Mouse (Mus musculus): ENCODE data around the gene Dock10. TPM values are rescaled to one million over a fixed set of nuclear protein-coding genes. Genes with fewer than 3 reads are reported as not detected.

Dock10 gene
- polyA plus RNA-seq, 1 experiment = 0.04 TPM

DNA sequence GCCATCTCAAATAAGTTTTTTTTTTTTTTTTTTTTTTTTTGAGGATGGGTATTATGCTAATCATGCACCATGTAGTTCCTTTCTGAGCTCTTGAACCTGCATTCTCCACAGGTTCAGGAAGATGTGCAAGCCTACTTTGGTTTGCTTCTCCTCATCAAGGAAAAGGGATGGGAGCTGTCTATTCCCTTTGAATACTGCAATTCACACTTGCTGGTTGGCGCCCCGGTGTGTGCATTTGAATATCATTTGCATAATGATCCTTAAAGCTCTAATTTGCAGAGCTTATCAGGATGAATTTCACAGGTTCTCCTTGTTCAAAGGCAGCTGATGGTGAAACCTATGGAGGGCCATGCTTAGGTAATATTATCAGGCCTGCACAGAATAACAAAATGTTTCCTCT lies 237.9 kb downstream of the Dock10 start:
- Histone ChIP-seq H3K4me2 (ENCODE audit: low read depth) (no peak overlapping the region), H3K27me3 (ENCODE audit: control insufficient read depth, insufficient read depth, insufficient read length) (no peaks in the 10 kb centered on the region), H3K4me3 (no peak overlapping the region), H3K36me3 (ENCODE audit: control insufficient read depth, insufficient read depth) (no peaks in the 10 kb centered on the region), H3ac (ENCODE audit: control insufficient read depth, insufficient read length) (no peak overlapping the region), H3K79me2 (ENCODE audit: control insufficient read depth, insufficient read depth) (no peaks in the 10 kb centered on the region)
- TF ChIP-seq SRF (IDR thresholded peaks at IDR 0.05; ENCODE audit: control insufficient read depth, insufficient read length, low read depth) (no peak), MAX (IDR thresholded peaks at IDR 0.05; ENCODE audit: low read depth) (no peak), TCF3 (IDR thresholded peaks at IDR 0.05; ENCODE audit: insufficient read length, low read depth) (no peak), REST (IDR thresholded peaks at IDR 0.05; ENCODE audit: insufficient read depth, insufficient read length) (no peak), POLR2AphosphoS2 (IDR thresholded peaks at IDR 0.05; ENCODE audit: insufficient read length, low read depth) (no peak), MYOG (IDR thresholded peaks at IDR 0.05; ENCODE audit: control insufficient read depth in 1 of 3, insufficient read depth in 1 of 3, insufficient read length in 2 of 3, low read depth in 2 of 3) (no peak), CEBPB (IDR thresholded peaks at IDR 0.05; ENCODE audit: insufficient read depth, poor library complexity, severe bottlenecking) (no peak), POLR2A (IDR thresholded peaks at IDR 0.05; ENCODE audit: insufficient read length, low read depth) (no peak)

DNA sequence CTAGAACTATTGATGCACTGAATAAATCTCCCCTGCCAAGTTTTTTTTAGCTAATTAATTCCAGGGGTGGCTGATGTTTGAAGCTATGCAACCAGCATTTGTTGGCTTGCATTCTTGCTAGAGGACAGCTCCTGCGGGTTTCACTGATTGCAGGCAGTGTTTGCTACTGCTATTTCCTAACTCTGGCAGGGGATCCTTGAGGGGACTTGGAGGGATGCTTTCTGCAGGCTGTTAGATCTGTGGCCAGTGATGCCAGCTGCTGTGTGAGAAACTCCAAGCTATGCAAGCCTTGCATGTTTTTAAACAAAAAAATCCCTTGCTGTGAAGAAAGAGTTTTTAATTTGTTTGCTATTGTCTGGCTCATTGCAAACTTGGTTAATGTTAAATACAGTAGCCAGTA lies 238.4 kb downstream of the Dock10 start:
- Histone ChIP-seq H3K79me2 (ENCODE audit: control insufficient read depth, insufficient read depth) (no peaks in the 10 kb centered on the region), H3ac (ENCODE audit: control insufficient read depth, insufficient read length) (no peak overlapping the region), H3K4me2 (ENCODE audit: low read depth) (no peak overlapping the region), H3K27me3 (ENCODE audit: control insufficient read depth, insufficient read depth, insufficient read length) (no peaks in the 10 kb centered on the region), H3K36me3 (ENCODE audit: control insufficient read depth, insufficient read depth) (no peaks in the 10 kb centered on the region), H3K4me3 (no peak overlapping the region)
- no peak for TF ChIP-seq MAX (IDR thresholded peaks at IDR 0.05; ENCODE audit: low read depth)
- no peak for TF ChIP-seq POLR2AphosphoS2 (IDR thresholded peaks at IDR 0.05; ENCODE audit: insufficient read length, low read depth)
- TF ChIP-seq E2F4 (IDR thresholded peaks at IDR 0.05; ENCODE audit: insufficient read depth) = no peak
- TF ChIP-seq TCF12 (IDR thresholded peaks at IDR 0.05; ENCODE audit: insufficient read depth, poor library complexity, severe bottlenecking) = no peak
- TF ChIP-seq CEBPB (IDR thresholded peaks at IDR 0.05; ENCODE audit: insufficient read depth, poor library complexity, severe bottlenecking) = no peak
- no peak for TF ChIP-seq POLR2A (IDR thresholded peaks at IDR 0.05; ENCODE audit: insufficient read length, low read depth)
- no peak for TF ChIP-seq TCF3 (IDR thresholded peaks at IDR 0.05; ENCODE audit: insufficient read length, low read depth)
- no peak for TF ChIP-seq MYOD1 (IDR thresholded peaks at IDR 0.05; ENCODE audit: control insufficient read depth in 1 of 3, insufficient read length in 2 of 3, low read depth in 2 of 3)
- TF ChIP-seq USF1 (IDR thresholded peaks at IDR 0.05; ENCODE audit: low read depth) = no peak
- TF ChIP-seq REST (IDR thresholded peaks at IDR 0.05; ENCODE audit: insufficient read depth, insufficient read length) = no peak
- no peak for TF ChIP-seq MYOG (IDR thresholded peaks at IDR 0.05; ENCODE audit: control insufficient read depth in 1 of 3, insufficient read depth in 1 of 3, insufficient read length in 2 of 3, low read depth in 2 of 3)
- TF ChIP-seq SRF (IDR thresholded peaks at IDR 0.05; ENCODE audit: control insufficient read depth, insufficient read length, low read depth) = no peak

DNA sequence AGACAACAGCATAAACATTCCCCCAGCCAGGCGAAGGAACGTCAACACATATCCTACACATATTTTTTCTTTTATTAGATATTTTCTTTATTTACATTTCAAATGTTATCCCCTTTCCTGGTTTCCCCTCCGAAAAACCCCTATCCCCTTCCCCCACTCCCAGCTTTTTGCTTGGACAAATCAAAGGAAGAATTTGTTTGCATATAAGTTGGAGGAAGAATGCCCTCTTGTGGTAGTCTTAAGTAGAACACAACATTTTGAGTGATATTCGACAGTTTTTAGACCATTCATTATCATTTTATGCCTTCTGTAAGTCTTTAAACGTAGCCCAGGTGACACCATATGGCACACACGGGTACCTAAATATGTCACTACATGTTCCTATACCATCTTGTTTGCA lies 242.5 kb downstream of the Dock10 start:
- no peaks in the 10 kb centered on the region for H3K79me2 ChIP-seq (ENCODE audit: control insufficient read depth, insufficient read depth)
- H3K36me3 ChIP-seq (ENCODE audit: control insufficient read depth, insufficient read depth) = no peaks in the 10 kb centered on the region
- TF ChIP-seq REST (IDR thresholded peaks at IDR 0.05; ENCODE audit: insufficient read depth, insufficient read length) (no peak), CEBPB (IDR thresholded peaks at IDR 0.05; ENCODE audit: insufficient read depth, poor library complexity, severe bottlenecking) (no peak), MYOD1 (IDR thresholded peaks at IDR 0.05; ENCODE audit: control insufficient read depth in 1 of 3, insufficient read length in 2 of 3, low read depth in 2 of 3) (no peak), TCF3 (IDR thresholded peaks at IDR 0.05; ENCODE audit: insufficient read length, low read depth) (no peak), USF1 (IDR thresholded peaks at IDR 0.05; ENCODE audit: low read depth) (no peak), POLR2A (IDR thresholded peaks at IDR 0.05; ENCODE audit: insufficient read length, low read depth) (no peak)
- H3K27me3 ChIP-seq (ENCODE audit: control insufficient read depth, insufficient read depth, insufficient read length) = no peaks in the 10 kb centered on the region
- no peak overlapping the region for H3ac ChIP-seq (ENCODE audit: control insufficient read depth, insufficient read length)
- H3K4me3 ChIP-seq = no peak overlapping the region
- H3K4me2 ChIP-seq (ENCODE audit: low read depth) = no peak overlapping the region

DNA sequence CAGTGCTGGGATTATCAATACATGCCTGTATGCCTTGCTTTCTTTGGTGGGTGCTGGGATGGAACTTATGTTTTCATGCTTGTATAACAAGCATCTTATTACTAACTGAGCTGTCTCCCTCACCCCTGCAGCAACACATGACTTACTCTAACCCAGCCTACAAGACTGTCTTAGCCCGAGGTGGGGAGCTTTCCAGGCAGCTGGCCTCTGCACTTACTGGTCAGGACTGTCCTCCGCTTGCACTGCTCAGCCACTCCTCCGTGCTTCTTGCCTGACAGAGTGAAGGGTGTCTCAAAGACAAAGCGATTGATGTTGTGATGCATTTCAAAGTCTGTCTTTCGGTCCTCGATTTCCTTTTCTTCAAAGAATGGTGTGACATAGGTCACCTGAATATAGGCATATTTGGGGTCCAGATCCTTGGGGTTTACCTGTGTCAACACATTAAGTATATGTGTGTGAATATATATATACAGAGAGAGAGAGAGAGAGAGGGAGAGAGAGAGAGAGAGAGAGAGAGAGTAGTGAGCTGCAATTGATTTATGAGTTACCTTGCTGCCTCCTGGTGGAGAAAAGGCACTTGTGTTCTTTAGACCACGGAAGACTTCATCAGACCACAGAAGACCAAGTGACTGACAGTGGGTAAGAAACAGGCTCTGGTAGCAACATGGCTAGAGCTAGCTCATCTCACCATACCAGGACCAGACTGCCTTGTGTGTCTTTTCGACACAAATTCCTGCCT lies 245.9 kb downstream of the Dock10 start:
- Histone ChIP-seq H3ac (ENCODE audit: control insufficient read depth, insufficient read length) (no peak overlapping the region), H3K36me3 (ENCODE audit: control insufficient read depth, insufficient read depth) (no peaks in the 10 kb centered on the region), H3K27me3 (ENCODE audit: control insufficient read depth, insufficient read depth, insufficient read length) (no peaks in the 10 kb centered on the region), H3K4me2 (ENCODE audit: low read depth) (no peak overlapping the region), H3K79me2 (ENCODE audit: control insufficient read depth, insufficient read depth) (no peaks in the 10 kb centered on the region), H3K4me3 (no peak overlapping the region)
- TF ChIP-seq E2F4 (IDR thresholded peaks at IDR 0.05; ENCODE audit: insufficient read depth) = no peak
- TF ChIP-seq TCF12 (IDR thresholded peaks at IDR 0.05; ENCODE audit: insufficient read depth, poor library complexity, severe bottlenecking) = no peak
- no peak for TF ChIP-seq SRF (IDR thresholded peaks at IDR 0.05; ENCODE audit: control insufficient read depth, insufficient read length, low read depth)
- TF ChIP-seq MYOD1 (IDR thresholded peaks at IDR 0.05; ENCODE audit: control insufficient read depth in 1 of 3, insufficient read length in 2 of 3, low read depth in 2 of 3) = no peak
- TF ChIP-seq REST (IDR thresholded peaks at IDR 0.05; ENCODE audit: insufficient read depth, insufficient read length) = no peak
- no peak for TF ChIP-seq MAX (IDR thresholded peaks at IDR 0.05; ENCODE audit: low read depth)
- TF ChIP-seq TCF3 (IDR thresholded peaks at IDR 0.05; ENCODE audit: insufficient read length, low read depth) = no peak
- no peak for TF ChIP-seq MYOG (IDR thresholded peaks at IDR 0.05; ENCODE audit: control insufficient read depth in 1 of 3, insufficient read depth in 1 of 3, insufficient read length in 2 of 3, low read depth in 2 of 3)
- no peak for TF ChIP-seq USF1 (IDR thresholded peaks at IDR 0.05; ENCODE audit: low read depth)

DNA sequence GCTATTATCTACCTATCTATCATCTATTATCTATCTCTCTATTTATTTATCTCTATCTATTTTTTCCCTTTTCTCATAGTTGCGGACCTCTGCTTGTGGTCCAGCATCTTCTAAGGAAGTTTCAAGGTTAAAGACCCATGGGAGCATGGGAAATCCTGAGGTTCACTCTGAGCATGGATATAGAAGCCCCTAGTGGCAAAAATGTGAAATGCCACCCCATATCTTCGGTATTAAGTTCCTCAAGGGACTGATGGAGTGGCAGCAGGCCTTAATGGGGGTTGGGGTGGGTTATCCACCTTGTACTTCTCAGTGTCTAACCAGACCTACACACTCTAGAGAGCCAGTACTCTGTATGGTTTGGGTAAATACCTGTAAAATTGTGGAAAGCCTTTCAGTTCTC lies 253.6 kb downstream of the Dock10 start:
- H3ac ChIP-seq (ENCODE audit: control insufficient read depth, insufficient read length) = no peak overlapping the region
- H3K4me2 ChIP-seq (ENCODE audit: low read depth) = no peak overlapping the region
- no peak overlapping the region for H3K4me3 ChIP-seq
- no peaks in the 10 kb centered on the region for H3K79me2 ChIP-seq (ENCODE audit: control insufficient read depth, insufficient read depth)
- no peaks in the 10 kb centered on the region for H3K36me3 ChIP-seq (ENCODE audit: control insufficient read depth, insufficient read depth)
- no peaks in the 10 kb centered on the region for H3K27me3 ChIP-seq (ENCODE audit: control insufficient read depth, insufficient read depth, insufficient read length)
- no peak for TF ChIP-seq POLR2A (IDR thresholded peaks at IDR 0.05; ENCODE audit: insufficient read length, low read depth)
- TF ChIP-seq REST (IDR thresholded peaks at IDR 0.05; ENCODE audit: insufficient read depth, insufficient read length) = no peak
- TF ChIP-seq MYOG (IDR thresholded peaks at IDR 0.05; ENCODE audit: control insufficient read depth in 1 of 3, insufficient read depth in 1 of 3, insufficient read length in 2 of 3, low read depth in 2 of 3) = no peak
- no peak for TF ChIP-seq MYOD1 (IDR thresholded peaks at IDR 0.05; ENCODE audit: control insufficient read depth in 1 of 3, insufficient read length in 2 of 3, low read depth in 2 of 3)
- TF ChIP-seq E2F4 (IDR thresholded peaks at IDR 0.05; ENCODE audit: insufficient read depth) = no peak
